Comparison of ENCODE assay signal across 8 mouse cellular contexts in the genomic region with DNA sequence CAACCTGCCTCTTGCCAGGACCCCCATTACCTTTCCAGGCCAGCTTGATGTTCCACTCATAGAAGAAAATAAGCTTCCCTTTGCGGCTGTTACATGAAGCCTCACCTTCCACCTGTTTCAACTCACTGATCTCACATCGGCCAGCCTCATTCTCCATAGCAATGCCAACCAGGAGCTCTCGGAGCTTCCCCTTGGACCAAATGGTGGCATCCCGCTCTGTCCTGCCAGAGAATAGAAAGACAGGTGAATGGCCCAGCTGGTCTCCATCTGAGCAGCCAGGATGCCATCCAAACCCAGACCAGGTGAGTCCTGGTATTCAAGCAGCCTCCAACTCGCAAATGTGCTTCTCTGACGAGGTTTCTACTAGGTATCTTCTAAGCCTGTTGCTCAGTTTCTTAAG. TPM values are rescaled to one million over a fixed set of nuclear protein-coding genes. Genes with fewer than 3 reads are reported as not detected.
A peak's percentile ranks its signal among the peaks of the same experiment; 100 is the strongest.
DNase-seq lines count a peak whose midpoint lies in the region; ATAC-seq and TF ChIP-seq lines count a peak whose summit lies in the region.

No protein-coding gene starts in this region.

- TF ChIP-seq POLR2A in brain, embryonic 14.5 days (IDR thresholded peaks at IDR 0.05; ENCODE audit: borderline replicate concordance, extremely low read depth, insufficient read depth, insufficient read length, poor library complexity, severe bottlenecking): no peak

- no peaks in the 10 kb centered on the region for H3K9me3 ChIP-seq in heart, embryonic 13.5 days
- H3K9me3 ChIP-seq in forebrain, embryonic 16.5 days (ENCODE audit: control insufficient read depth, low read length): no peaks in the 10 kb centered on the region
- H3K9me3 ChIP-seq in limb, embryonic 15.5 days: no peaks in the 10 kb centered on the region

- H3K36me3 ChIP-seq in heart, embryonic 13.5 days: peaks cover 45% of the 10 kb centered on the region
- peaks cover 26% of the 10 kb centered on the region for H3K36me3 ChIP-seq in forebrain, embryonic 16.5 days (ENCODE audit: control insufficient read depth, insufficient read depth)
- peaks cover 33% of the 10 kb centered on the region for H3K36me3 ChIP-seq in limb, embryonic 15.5 days

- peaks cover 26% of the 10 kb centered on the region for H3K4me1 ChIP-seq in heart, embryonic 13.5 days
- peaks cover 24% of the 10 kb centered on the region for H3K4me1 ChIP-seq in forebrain, embryonic 16.5 days (replicated peaks; ENCODE audit: control insufficient read depth, insufficient read depth, low read length)
- H3K4me1 ChIP-seq in limb, embryonic 15.5 days: peaks cover 17% of the 10 kb centered on the region

- peak overlapping the region; percentile 85 for H3K4me2 ChIP-seq in heart, embryonic 13.5 days
- peak overlapping the region; percentile 66 for H3K4me2 ChIP-seq in forebrain, embryonic 16.5 days (ENCODE audit: low read length)
- H3K4me2 ChIP-seq in limb, embryonic 15.5 days: peak overlapping the region; percentile 64

- H3K9ac ChIP-seq in heart, embryonic 13.5 days: peak overlapping the region; percentile 90
- H3K9ac ChIP-seq in forebrain, embryonic 16.5 days (replicated peaks; ENCODE audit: low read depth, low read length): peak overlapping the region; percentile 96
- peak overlapping the region; percentile 92 for H3K9ac ChIP-seq in limb, embryonic 15.5 days

- no peak for TF ChIP-seq CTCF in brain, embryonic 14.5 days (IDR thresholded peaks at IDR 0.05; ENCODE audit: borderline replicate concordance, extremely low read depth, insufficient read depth, insufficient read length)

- H3K27ac ChIP-seq in heart, embryonic 13.5 days (replicated peaks): no peak overlapping the region
- peak overlapping the region; percentile 97; the same call in 1 of the 2 replicates for H3K27ac ChIP-seq in forebrain, embryonic 16.5 days (ENCODE audit: low read length)
- no peak overlapping the region for H3K27ac ChIP-seq in limb, embryonic 15.5 days

- 56% methylated on average over 6 of the region's 6 CpGs for WGBS in heart, embryonic 13.5 days
- 27% methylated on average over 6 of the region's 6 CpGs for WGBS in forebrain, embryonic 16.5 days
- WGBS in limb, embryonic 15.5 days: 47% methylated on average over 6 of the region's 6 CpGs

- peak overlapping the region; percentile 68 for H3K4me3 ChIP-seq in heart, embryonic 13.5 days
- peak overlapping the region; percentile 80 for H3K4me3 ChIP-seq in forebrain, embryonic 16.5 days (replicated peaks; ENCODE audit: low read length)
- peak overlapping the region; percentile 92 for H3K4me3 ChIP-seq in limb, embryonic 15.5 days

- ATAC-seq in heart, embryonic 13.5 days (ENCODE audit: extremely low read depth, insufficient number of reproducible peaks, low FRiP score, low TSS enrichment): no peak
- ATAC-seq in forebrain, embryonic 16.5 days: no peak
- ATAC-seq in limb, embryonic 15.5 days (ENCODE audit: insufficient number of reproducible peaks, low FRiP score, low TSS enrichment, low read depth): no peak
- ATAC-seq in erythroid progenitor cell, adult 5-6 weeks (replicated peaks; ENCODE audit: low FRiP score, poor library complexity, severe bottlenecking): no peak

- intact Hi-C loops in heart, postnatal 25 days (cut with DNase I): loop anchor here (10.0 kb wide), 2 partner anchors 138 to 512 kb away; a partner anchor contains a TSS
- intact Hi-C loops in left cerebral cortex, postnatal 14 days (cut with DNase I): no loop called here

- H3K27me3 ChIP-seq in heart, embryonic 13.5 days (replicated peaks): no peaks in the 10 kb centered on the region
- H3K27me3 ChIP-seq in forebrain, embryonic 16.5 days (replicated peaks; ENCODE audit: control insufficient read depth, insufficient read depth, low read length): no peaks in the 10 kb centered on the region
- H3K27me3 ChIP-seq in limb, embryonic 15.5 days: no peaks in the 10 kb centered on the region

- no peak for DNase-seq in heart, postnatal 25 days (ENCODE audit: low spot score)
- peak; percentile 25 for DNase-seq in brain, embryonic 14.5 days (ENCODE audit: low read depth)
- DNase-seq in natural killer cell, adult 2 months (ENCODE audit: low spot score in 2 of 2): no peak
- no peak for DNase-seq in left cerebral cortex, postnatal 14 days (ENCODE audit: low spot score in 2 of 2)

RNA-seq across cellular contexts. Expression of a gene that starts 1.2 kb away (rescaled TPM):
- polyA plus RNA-seq in heart, embryonic 13.5 days (2015; fragmentation: Nextera tagmentation; extraction: Ambion mirVana): 52.6 and 58.6 TPM in 2 replicates
- total RNA-seq in heart, postnatal 25 days (2021): 10 to 100 TPM; 44.9 to 59.3 TPM
- 107 and 109 TPM in 2 replicates for polyA plus RNA-seq in brain, embryonic 14.5 days (2012; rRNA removed)
- polyA plus RNA-seq in forebrain, embryonic 16.5 days (2015; fragmentation: Nextera tagmentation; extraction: Ambion mirVana): 148 and 158 TPM in 2 replicates
- 81.7 and 83.2 TPM in 2 replicates for polyA plus RNA-seq in limb, embryonic 15.5 days (2015; fragmentation: Nextera tagmentation; extraction: Ambion mirVana)
- 40.7 and 44.7 TPM in 2 replicates for total RNA-seq in erythroid progenitor cell, adult 5-6 weeks (2015; ENCODE audit: low replicate concordance)
- 18.7 and 20.8 TPM in 2 replicates for total RNA-seq in erythroid progenitor cell, adult 5-6 weeks (2017; ENCODE audit: low replicate concordance)
- total RNA-seq in left cerebral cortex, postnatal 14 days (2021): 10 to 100 TPM; 39.0 to 40.9 TPM

RNA-seq across cellular contexts. Expression of a gene that starts 24.3 kb away (rescaled TPM):
- polyA plus RNA-seq in heart, embryonic 13.5 days (2015; fragmentation: Nextera tagmentation; extraction: Ambion mirVana): not detected in 2 replicates
- not detected for total RNA-seq in heart, postnatal 25 days (2021)
- polyA plus RNA-seq in brain, embryonic 14.5 days (2012; rRNA removed): 0.74 and 0.81 TPM in 2 replicates
- polyA plus RNA-seq in forebrain, embryonic 16.5 days (2015; fragmentation: Nextera tagmentation; extraction: Ambion mirVana): 0.30 and 0.35 TPM in 2 replicates
- polyA plus RNA-seq in limb, embryonic 15.5 days (2015; fragmentation: Nextera tagmentation; extraction: Ambion mirVana): not detected in 2 replicates
- total RNA-seq in erythroid progenitor cell, adult 5-6 weeks (2015; ENCODE audit: low replicate concordance): not detected in 2 replicates
- total RNA-seq in erythroid progenitor cell, adult 5-6 weeks (2017; ENCODE audit: low replicate concordance): not detected in 2 replicates
- under 1 TPM; 0.34 to 0.51 TPM for total RNA-seq in left cerebral cortex, postnatal 14 days (2021)
